Mouse (Mus musculus) spleen, embryonic (tissue): Measurements from ENCODE around the gene Dnajc9.

ENCODE experiments used
- CTCF ChIA-PET: fragments of 350-600 bp; sonication (Branson Sonifier 250); formaldehyde crosslinking; loops from one replicate; lab custom pipeline; 2022; lab: Charles Lee

The Dnajc9 gene

GRCm38 (mm10) chr14:20388441-20389129, at the start of gene Dnajc9:
Gene Dnajc9, minus strand, starts transcription at chr14:20388910.
- CTCF ChIA-PET, result interaction anchor here (1.5 kb wide), 1 partner anchor 10 kb away, joined by 12 read pairs; no protein-coding TSS in a partner anchor

GRCm38 (mm10) chr14:20436976-20437375, 48.3 kb upstream of the Dnajc9 start:
- CTCF ChIA-PET, result no interaction called here

- CTCF ChIA-PET, result no interaction called here
Measured at GRCm38 (mm10) chr14:20432420-20432819, 43.7 kb upstream of the Dnajc9 start.

GRCm38 (mm10) chr14:20431726-20432125, 43.0 kb upstream of the Dnajc9 start:
- CTCF ChIA-PET, result no interaction called here

- CTCF ChIA-PET, result no interaction called here
Measured at GRCm38 (mm10) chr14:20429833-20430232, 41.1 kb upstream of the Dnajc9 start.

- CTCF ChIA-PET, result no interaction called here
Measured at GRCm38 (mm10) chr14:20428593-20428992, 39.9 kb upstream of the Dnajc9 start.

GRCm38 (mm10) chr14:20423046-20423445, 34.3 kb upstream of the Dnajc9 start:
- CTCF ChIA-PET, result no interaction called here

- CTCF ChIA-PET, result no interaction called here
Measured at GRCm38 (mm10) chr14:20422257-20422656, 33.5 kb upstream of the Dnajc9 start.

- CTCF ChIA-PET, result no interaction called here
Measured at GRCm38 (mm10) chr14:20400071-20400470, 11.4 kb upstream of the Dnajc9 start.

- CTCF ChIA-PET, result interaction anchor here (0.8 kb wide), 1 partner anchor 509 kb away, joined by 3 read pairs; no protein-coding TSS in a partner anchor
Measured at GRCm38 (mm10) chr14:20398864-20399263, 10.2 kb upstream of the Dnajc9 start.

- CTCF ChIA-PET, result no interaction called here
Measured at GRCm38 (mm10) chr14:20397220-20397619, 8.5 kb upstream of the Dnajc9 start.

GRCm38 (mm10) chr14:20393205-20393913, 4.6 kb upstream of the Dnajc9 start, which contains the start of gene Mrps16:
Gene Mrps16, minus strand, starts transcription at chr14:20393634.
- CTCF ChIA-PET, result interaction anchor here (0.6 to 2.8 kb wide), 5 partner anchors 11 to 144 kb away, joined by 3 to 12 read pairs (median 4); partner anchors contain the start of genes Ecd and Fam149b

- CTCF ChIA-PET, result interaction anchor here (0.7 to 2.8 kb wide), 3 partner anchors 12 to 45 kb away, joined by 3 to 12 read pairs (median 3); partner anchors contain the start of genes Ecd and Fam149b
Measured at GRCm38 (mm10) chr14:20392326-20392725, 3.6 kb upstream of the Dnajc9 start.

- CTCF ChIA-PET, result no interaction called here
Measured at GRCm38 (mm10) chr14:20389446-20390079, 853 bp upstream of the Dnajc9 start.

GRCm38 (mm10) chr14:20379753-20380430, 8.8 kb downstream of the Dnajc9 start:
- CTCF ChIA-PET, result interaction anchor here (0.6 to 3.1 kb wide), 3 partner anchors 8 to 41 kb away, joined by 3 to 12 read pairs (median 12); partner anchors contain the start of gene Mrps16

GRCm38 (mm10) chr14:20379087-20379640, 9.5 kb downstream of the Dnajc9 start:
- CTCF ChIA-PET, result interaction anchor here (0.6 to 3.1 kb wide), 4 partner anchors 9 to 30 kb away, joined by 3 to 12 read pairs (median 8); partner anchors contain the start of gene Mrps16

- CTCF ChIA-PET, result interaction anchor here (0.6 to 2.7 kb wide), 4 partner anchors 9 to 508 kb away, joined by 3 to 12 read pairs (median 4); no protein-coding TSS in a partner anchor
Measured at GRCm38 (mm10) chr14:20378313-20379061, 10.2 kb downstream of the Dnajc9 start.

- CTCF ChIA-PET, result interaction anchor here (0.6 kb wide), 1 partner anchor 263 kb away, joined by 3 read pairs; no protein-coding TSS in a partner anchor
Measured at GRCm38 (mm10) chr14:20377112-20377521, 11.6 kb downstream of the Dnajc9 start.

- CTCF ChIA-PET, result no interaction called here
Measured at GRCm38 (mm10) chr14:20371854-20372253, 16.9 kb downstream of the Dnajc9 start.

- CTCF ChIA-PET, result interaction anchor here (0.5 kb wide), 1 partner anchor 14 kb away, joined by 3 read pairs; no protein-coding TSS in a partner anchor
Measured at GRCm38 (mm10) chr14:20370798-20371197, 17.9 kb downstream of the Dnajc9 start.
